Mouse (Mus musculus): ENCODE measurements at regions not wholly inside any gene's neighbourhood (a gene's known extent, or its start where the extent isn't known, plus 50 kb on each side); places are given as distances from the start of the nearest gene placed in this dataset.
A peak's percentile ranks its signal among the peaks of the same experiment; 100 is the strongest.

DNA sequence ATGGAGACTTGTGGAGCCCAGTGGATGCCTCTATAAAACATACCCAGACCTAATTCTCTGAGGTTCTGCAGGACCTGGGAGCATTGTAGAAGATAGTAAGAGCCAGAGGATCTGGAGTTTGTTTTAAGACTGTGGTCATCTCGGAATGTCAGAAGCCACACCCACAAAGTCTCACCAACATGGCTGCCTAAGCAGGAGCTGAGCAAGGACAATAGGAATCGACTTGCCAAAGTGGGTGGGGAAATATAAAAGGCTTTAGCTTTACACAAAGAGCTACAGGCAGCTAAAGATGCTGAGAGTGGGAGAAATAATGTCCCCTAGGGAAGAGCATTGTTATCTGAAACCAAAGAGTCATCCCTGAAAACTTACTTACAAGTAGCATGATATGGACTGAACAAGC lies 364.7 kb upstream of the Pik3r1 start:
- no peak for DNase-seq

DNA sequence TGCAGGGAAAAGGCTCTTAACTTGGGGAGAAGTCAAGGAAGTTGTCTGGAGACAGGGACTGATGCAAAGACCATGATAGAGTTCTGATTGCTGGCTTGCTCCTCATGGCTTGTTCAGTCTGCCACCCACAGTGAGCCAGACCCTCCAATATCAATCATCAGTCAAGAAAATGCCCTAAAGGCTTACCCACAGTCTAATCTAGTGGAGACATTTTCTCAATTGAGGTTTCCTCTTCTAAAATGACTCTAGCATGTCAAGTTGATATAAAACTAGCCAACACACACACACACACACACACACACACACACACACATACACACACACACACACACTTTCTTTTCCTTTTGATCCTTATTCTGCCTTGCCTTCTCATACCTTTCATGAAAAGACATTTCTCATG lies 367.2 kb upstream of the Pik3r1 start:
- DNase-seq = no peak

GRCm38 (mm10) chr13:102142986-102143385 lies 375.0 kb upstream of the Pik3r1 start:
- DNase-seq = no peak

DNA sequence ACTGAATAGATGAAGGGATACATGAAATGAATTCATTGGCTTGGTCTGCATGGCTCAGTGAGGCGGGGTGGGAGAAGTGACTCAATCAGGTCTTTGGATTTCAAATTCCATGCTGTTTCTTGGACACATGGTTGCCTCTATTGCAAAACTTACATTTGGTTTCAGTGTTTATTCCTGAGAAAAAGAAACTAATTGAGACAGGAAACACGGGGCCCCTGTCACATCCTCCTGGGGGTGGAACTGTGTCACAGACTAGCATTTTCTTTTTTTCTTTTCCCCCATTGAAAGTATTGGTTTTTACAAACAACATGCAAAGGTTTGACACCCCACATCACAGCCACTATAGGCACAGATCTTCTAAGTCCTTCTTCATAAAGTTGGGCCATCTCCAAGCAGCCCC lies 375.8 kb upstream of the Pik3r1 start:
- DNase-seq = no peak

DNA sequence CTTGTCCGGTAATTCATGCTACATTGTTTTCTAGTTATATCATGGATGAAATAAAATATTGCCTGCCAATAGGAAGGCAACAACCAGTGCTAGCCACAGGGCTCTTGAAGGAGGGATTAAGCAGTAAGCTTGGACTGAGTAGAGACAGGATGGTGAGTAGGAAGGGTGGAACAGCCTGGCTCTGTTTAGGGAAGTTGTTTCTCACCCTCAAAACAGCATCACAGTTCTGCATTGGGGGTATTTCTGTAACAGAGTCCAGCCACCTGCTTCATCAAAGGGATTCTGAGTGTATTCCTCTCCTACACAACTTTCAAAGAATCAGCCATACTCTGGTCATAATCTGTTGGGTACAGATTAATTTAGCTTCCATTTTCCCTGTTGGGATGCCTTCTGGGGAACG lies 380.0 kb upstream of the Pik3r1 start:
- DNase-seq = no peak

GRCm38 (mm10) chr13:102153785-102154608 lies 386.0 kb upstream of the Pik3r1 start:
- DNase-seq = peak in 1 of 2 experiments; percentile 24

DNA sequence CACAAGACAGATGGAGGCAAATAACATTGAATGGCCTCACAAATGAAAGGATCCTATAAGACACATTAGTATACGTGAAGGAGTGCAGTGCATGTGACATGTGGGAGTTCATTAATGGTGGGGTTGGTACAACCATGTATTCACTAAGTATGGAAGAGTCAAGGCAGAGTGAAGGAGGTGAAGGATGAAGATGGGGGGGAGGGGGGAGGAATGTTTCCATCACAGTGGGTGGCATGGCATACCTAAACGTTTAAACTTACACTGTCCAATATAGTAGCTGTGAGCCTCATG lies 386.5 kb upstream of the Pik3r1 start:
- DNase-seq = no peak

GRCm38 (mm10) chr13:102157369-102158130 lies 389.5 kb upstream of the Pik3r1 start:
- no peak for DNase-seq

- no peak for DNase-seq
Measured at GRCm38 (mm10) chr13:102173382-102174234, 405.6 kb upstream of the Pik3r1 start.

- DNase-seq = no peak
Measured at GRCm38 (mm10) chr13:102174431-102174830, 406.4 kb upstream of the Pik3r1 start.

- no peak for DNase-seq
Measured at GRCm38 (mm10) chr13:102174896-102175295, 406.9 kb upstream of the Pik3r1 start.

GRCm38 (mm10) chr13:102175406-102175805 lies 407.4 kb upstream of the Pik3r1 start:
- no peak for DNase-seq

DNA sequence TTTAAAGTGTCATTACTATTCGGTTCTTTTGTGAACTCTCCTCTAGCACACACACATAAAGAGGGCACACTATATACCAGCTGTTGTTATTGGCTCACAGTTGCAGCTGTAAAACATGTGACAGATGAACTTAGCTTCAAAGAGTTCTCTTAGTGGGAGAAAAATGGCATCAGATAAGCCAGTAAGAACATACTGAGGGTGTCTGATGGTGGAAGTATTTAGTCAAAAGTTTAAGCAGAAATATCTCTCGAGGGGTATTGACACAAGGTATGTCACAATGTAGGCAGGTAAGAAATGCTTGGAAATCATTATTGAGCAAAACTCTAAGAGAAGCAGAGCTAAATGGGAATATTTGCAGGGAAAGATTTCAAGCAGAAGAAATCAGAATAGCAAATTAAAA lies 408.4 kb upstream of the Pik3r1 start:
- DNase-seq = no peak

DNA sequence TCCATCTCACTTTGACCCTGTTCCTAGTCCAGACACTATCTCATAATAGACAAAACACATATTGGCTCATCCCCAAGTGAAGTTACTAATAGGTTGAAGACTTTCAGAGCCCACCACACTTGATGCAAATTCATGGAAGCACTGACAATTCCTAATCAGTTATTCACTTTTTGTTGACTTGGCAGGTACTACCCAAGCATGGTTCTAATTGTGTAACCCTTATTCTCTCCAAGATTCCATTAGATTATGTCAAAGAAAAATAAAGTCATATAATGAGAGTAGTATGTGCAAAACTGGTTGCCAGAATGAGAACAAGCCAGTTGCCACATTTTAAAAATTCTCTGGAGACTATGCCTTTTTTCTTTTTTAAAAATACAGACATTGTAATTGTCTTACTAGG lies 426.7 kb upstream of the Pik3r1 start:
- no peak for DNase-seq

- no peak for DNase-seq
Measured at GRCm38 (mm10) chr13:102202301-102202700, 434.3 kb upstream of the Pik3r1 start.

- no peak for DNase-seq
Measured at GRCm38 (mm10) chr13:102218486-102218885, 450.5 kb upstream of the Pik3r1 start.

DNA sequence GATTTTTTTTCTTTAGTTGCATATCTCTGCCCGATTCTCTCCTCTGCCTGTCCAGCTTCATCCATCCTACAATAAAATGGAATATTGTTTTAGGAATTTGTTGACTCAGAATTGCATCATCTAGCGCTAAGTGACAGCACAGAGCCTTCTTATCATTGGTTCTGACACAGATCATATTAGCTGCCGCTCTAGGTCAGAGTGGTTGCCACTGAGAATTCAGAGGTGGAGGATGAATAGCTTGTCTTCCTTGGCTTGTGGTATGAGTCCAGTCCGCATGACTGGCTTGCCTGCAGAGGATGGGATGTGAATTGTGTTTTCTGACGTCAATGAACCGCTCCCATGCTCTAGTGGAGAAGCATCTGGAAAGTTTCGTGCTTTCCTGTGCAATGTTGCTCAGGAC lies 462.3 kb upstream of the Cd180 start:
- DNase-seq = peak; percentile 63 to 68

DNA sequence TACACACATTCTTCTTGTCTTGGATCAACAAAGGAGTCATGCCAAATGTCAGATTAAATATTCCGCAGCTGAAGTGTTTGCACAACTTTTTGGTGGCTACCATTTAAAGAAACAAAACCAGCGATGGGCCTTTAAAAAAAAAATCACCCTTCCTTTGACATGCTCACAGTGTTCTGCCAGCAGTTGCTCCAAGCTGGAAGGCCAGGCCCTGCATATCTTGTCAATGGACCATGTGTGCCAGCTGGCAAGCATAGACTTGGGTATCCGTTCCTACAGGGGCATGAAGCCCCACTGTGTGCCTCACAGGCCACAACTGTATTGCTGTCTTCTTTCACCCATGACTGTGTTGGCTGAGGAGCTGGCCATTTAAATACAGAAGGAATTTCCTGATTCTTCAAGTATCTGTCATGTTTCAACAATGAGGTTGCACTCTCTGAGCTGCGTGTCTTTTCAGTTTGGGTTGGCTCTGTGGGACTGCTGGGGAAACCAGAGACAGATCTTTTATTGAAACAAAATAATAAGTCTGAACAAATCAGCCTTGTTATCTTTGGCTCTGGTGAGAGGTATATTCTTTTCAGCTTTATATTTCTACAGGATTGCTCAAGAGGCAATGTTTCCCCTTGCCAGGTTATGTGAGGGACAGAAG lies 460.9 kb upstream of the Cd180 start:
- DNase-seq = peak; percentile 85 to 88

DNA sequence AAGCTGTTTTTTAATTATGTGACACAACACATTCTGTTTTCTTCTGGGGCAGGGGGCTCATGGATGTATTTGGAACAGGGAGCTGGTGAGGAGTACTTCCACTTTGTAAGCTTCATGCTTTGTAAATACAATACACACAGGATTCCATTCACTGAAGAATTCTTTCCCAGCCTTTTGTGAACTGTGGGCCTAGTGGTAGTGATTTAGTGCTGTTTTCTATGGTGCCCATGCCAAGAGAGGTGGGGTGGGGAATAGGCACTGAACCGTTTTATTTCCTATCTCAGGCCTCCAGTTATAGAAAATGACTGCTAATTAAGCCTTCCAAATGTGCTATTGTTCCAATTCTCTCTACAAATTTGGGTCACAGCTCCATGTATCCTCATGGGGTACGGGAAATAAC lies 442.5 kb upstream of the Cd180 start:
- no peak for DNase-seq

DNA sequence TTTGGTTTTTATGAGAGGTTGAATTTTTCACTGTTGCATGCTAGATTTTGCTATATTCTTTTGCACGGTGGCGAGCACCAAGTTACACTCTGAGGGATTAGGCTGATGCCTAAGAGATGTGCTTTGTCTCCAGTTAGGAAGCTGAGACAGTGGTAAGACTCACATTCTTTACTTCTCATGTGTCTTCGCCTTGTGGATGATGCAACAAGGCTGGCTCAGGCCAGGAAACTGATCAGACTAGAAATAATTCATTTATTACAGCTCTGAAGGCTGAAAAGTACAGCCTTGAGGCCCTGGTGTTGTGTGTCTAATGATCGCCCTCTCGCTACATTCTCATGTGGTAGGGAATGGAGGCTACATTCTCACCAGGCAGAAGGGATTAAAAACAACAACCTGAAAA lies 441.6 kb upstream of the Cd180 start:
- no peak for DNase-seq

DNA sequence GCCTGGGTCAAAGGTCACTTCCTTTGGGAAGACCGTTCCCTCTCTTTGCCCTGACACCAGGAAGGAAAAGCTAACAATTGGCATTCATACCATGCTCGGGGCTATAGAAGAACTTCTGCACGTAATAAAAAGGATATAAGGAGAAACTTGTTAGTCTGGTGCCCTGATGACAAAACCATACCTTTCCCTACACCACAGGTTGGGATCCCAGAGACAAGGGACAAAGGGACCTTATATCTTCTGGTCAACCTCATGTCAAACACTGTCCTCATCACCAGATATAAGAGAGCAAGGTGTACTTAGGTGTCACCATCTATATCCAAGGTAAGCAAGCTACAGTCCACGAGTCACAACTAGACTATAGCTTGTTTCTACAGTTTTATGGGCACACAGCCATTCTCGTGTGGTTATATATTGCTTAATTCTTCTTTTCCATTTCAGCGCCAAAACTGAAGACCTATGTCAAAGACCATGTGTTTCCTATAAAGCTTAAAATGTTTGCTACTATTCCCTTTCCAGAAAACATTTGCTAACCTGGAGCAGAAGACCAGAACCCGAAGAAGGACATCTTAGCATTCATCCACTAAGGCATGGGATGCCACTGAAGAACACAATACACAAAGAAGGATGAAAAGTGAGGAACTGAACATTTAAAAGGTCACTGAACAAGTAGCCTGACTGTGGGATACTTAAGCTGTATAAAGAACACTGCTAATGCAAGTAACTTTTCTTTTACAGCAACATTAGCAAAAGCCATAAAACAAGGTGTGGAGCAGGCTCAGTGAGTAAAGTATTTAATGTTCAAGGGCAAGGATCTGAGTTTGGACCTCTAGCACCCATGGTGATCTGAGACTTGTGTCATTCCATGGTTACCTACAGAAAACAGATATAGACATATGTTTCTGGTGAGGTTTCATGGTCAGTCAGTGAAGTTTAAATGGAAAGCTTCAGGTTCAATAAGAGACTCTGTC lies 437.7 kb upstream of the Cd180 start:
- DNase-seq = no peak

Data from heart, adult 18-20 months (tissue).